34 mouse cellular contexts compared by ENCODE assay signal in genomic region chr1:135891424-135892216, GRCm38 (mm10). TPM values are rescaled to one million over a fixed set of nuclear protein-coding genes. Genes with fewer than 3 reads are reported as not detected.
DNase-seq lines count a peak whose midpoint lies in the region; ATAC-seq lines count a peak whose summit lies in the region.
"Had no signal": no experiment of that assay in that cellular context is flagged by ENCODE, and none has a peak within 500 bp of the region (broad histone marks: within the 10 kb centered on the region; RNA-seq: fewer than 3 reads in every experiment).

No protein-coding gene starts in this region.

- no peaks in the 10 kb centered on the region for H3K36me3 ChIP-seq in heart, embryonic 10.5 days
- no peaks in the 10 kb centered on the region for H3K36me3 ChIP-seq in lung, embryonic 15.5 days
- no peaks in the 10 kb centered on the region for H3K36me3 ChIP-seq in embryonic facial prominence, embryonic 14.5 days (ENCODE audit: control insufficient read depth, insufficient read depth, low read length)
- no peaks in the 10 kb centered on the region for H3K36me3 ChIP-seq in stomach, embryonic 16.5 days (ENCODE audit: control insufficient read depth, insufficient read depth, low read length)
- H3K36me3 ChIP-seq: embryonic facial prominence, embryonic 12.5 days; forebrain, embryonic 12.5 days; limb, embryonic 12.5 days; midbrain, embryonic 12.5 days; neural tube, embryonic 12.5 days had no signal

- H3K27ac ChIP-seq in heart, embryonic 10.5 days = peak overlapping the region; percentile 36; the same call in 1 of the 2 replicates
- H3K27ac ChIP-seq in lung, embryonic 15.5 days = no peak overlapping the region
- no peak overlapping the region; the same call in 1 of the 2 replicates for H3K27ac ChIP-seq in embryonic facial prominence, embryonic 14.5 days (replicated peaks; ENCODE audit: low read depth, low read length)
- H3K27ac ChIP-seq in stomach, embryonic 16.5 days (ENCODE audit: low read length) = peak overlapping the region; percentile 78
- H3K27ac ChIP-seq: embryonic facial prominence, embryonic 12.5 days; forebrain, embryonic 12.5 days; hindbrain, embryonic 14.5 days; limb, embryonic 12.5 days; midbrain, embryonic 12.5 days; neural tube, embryonic 12.5 days had no signal

- H3K4me1 ChIP-seq in heart, embryonic 10.5 days = peaks cover 13% of the 10 kb centered on the region; the same call in 1 of the 2 replicates
- 0 out of 2 replicates have a peak, but pooled peaks cover 3% of the 10 kb centered on the region for H3K4me1 ChIP-seq in lung, embryonic 15.5 days
- H3K4me1 ChIP-seq in embryonic facial prominence, embryonic 14.5 days (ENCODE audit: control insufficient read depth, insufficient read depth, low read length) = no peaks in the 10 kb centered on the region
- 0 out of 2 replicates have a peak, but pooled peaks cover 6% of the 10 kb centered on the region for H3K4me1 ChIP-seq in stomach, embryonic 16.5 days (ENCODE audit: control insufficient read depth, insufficient read depth, low read length)
- H3K4me1 ChIP-seq: embryonic facial prominence, embryonic 12.5 days; forebrain, embryonic 12.5 days; limb, embryonic 12.5 days; midbrain, embryonic 12.5 days; neural tube, embryonic 12.5 days had no signal

- H3K27me3 ChIP-seq in heart, embryonic 10.5 days (ENCODE audit: insufficient read depth, poor library complexity, severe bottlenecking) = peaks cover 43% of the 10 kb centered on the region
- H3K27me3 ChIP-seq in lung, embryonic 15.5 days = no peaks in the 10 kb centered on the region
- H3K27me3 ChIP-seq in embryonic facial prominence, embryonic 14.5 days (replicated peaks; ENCODE audit: control insufficient read depth, insufficient read depth, low read length) = no peaks in the 10 kb centered on the region
- no peaks in the 10 kb centered on the region for H3K27me3 ChIP-seq in stomach, embryonic 16.5 days (ENCODE audit: control insufficient read depth, insufficient read depth, low read length)
- H3K27me3 ChIP-seq: embryonic facial prominence, embryonic 12.5 days; forebrain, embryonic 12.5 days; midbrain, embryonic 12.5 days; neural tube, embryonic 12.5 days had no signal

- H3K4me2 ChIP-seq in lung, embryonic 15.5 days = no peak overlapping the region
- no peak overlapping the region for H3K4me2 ChIP-seq in embryonic facial prominence, embryonic 14.5 days (ENCODE audit: low read depth, low read length)
- no peak overlapping the region for H3K4me2 ChIP-seq in stomach, embryonic 16.5 days (ENCODE audit: low read depth, low read length)
- H3K4me2 ChIP-seq: embryonic facial prominence, embryonic 12.5 days; forebrain, embryonic 12.5 days; heart, embryonic 11.5 days; hindbrain, embryonic 14.5 days; limb, embryonic 12.5 days; liver, embryonic 11.5 days; midbrain, embryonic 12.5 days; neural tube, embryonic 12.5 days had no signal

- no peak overlapping the region for H3K4me3 ChIP-seq in heart, embryonic 10.5 days
- H3K4me3 ChIP-seq in lung, embryonic 15.5 days = no peak overlapping the region
- no peak overlapping the region for H3K4me3 ChIP-seq in embryonic facial prominence, embryonic 14.5 days (ENCODE audit: low read depth, low read length)
- H3K4me3 ChIP-seq in stomach, embryonic 16.5 days (replicated peaks; ENCODE audit: low read length) = no peak overlapping the region
- H3K4me3 ChIP-seq: embryonic facial prominence, embryonic 12.5 days; forebrain, embryonic 12.5 days; limb, embryonic 12.5 days; megakaryocyte, embryonic 14.5 days; midbrain, embryonic 12.5 days; myocyte; neural tube, embryonic 12.5 days had no signal

- 0 out of 2 replicates have a peak, but pooled peaks have one; percentile 42 for ATAC-seq in lung, embryonic 15.5 days (ENCODE audit: borderline replicate concordance, extremely low read depth, low FRiP score, low TSS enrichment)
- peak; percentile 74 for ATAC-seq in embryonic facial prominence, embryonic 14.5 days (ENCODE audit: low read depth)
- peak; percentile 61; the same call in 1 of the 2 replicates for ATAC-seq in stomach, embryonic 16.5 days (ENCODE audit: insufficient read depth, low FRiP score)
- ATAC-seq: forebrain, postnatal 0 days; intestine, postnatal 0 days; lung, postnatal 0 days had no signal

- DNase-seq in heart, embryonic 10.5 days (ENCODE audit: low spot score) = no peak
- DNase-seq in heart, postnatal 4 days = no peak
- DNase-seq in lung, adult 18-20 months = no peak
- peak; percentile 79 for DNase-seq in embryonic facial prominence, embryonic 14.5 days (ENCODE audit: low spot score)
- no peak for DNase-seq in adrenal gland, postnatal 36 days
- DNase-seq: adrenal gland, postnatal 25 days; cerebellum, adult 2 months; cerebellum, postnatal 36 days; forebrain, postnatal 0 days; gastrocnemius, postnatal 14 days; kidney, adult 9 months; kidney, postnatal 14 days; layer of hippocampus, adult 9-11 months; lung, postnatal 4 days; thymus, postnatal 14 days had no signal

- H3K9me3 ChIP-seq in heart, embryonic 10.5 days = no peaks in the 10 kb centered on the region
- H3K9me3 ChIP-seq in lung, embryonic 15.5 days = no peaks in the 10 kb centered on the region
- no peaks in the 10 kb centered on the region for H3K9me3 ChIP-seq in embryonic facial prominence, embryonic 14.5 days (ENCODE audit: control insufficient read depth, low read length)
- no peaks in the 10 kb centered on the region for H3K9me3 ChIP-seq in stomach, embryonic 16.5 days (replicated peaks; ENCODE audit: control insufficient read depth, low read length)
- H3K9me3 ChIP-seq: embryonic facial prominence, embryonic 12.5 days; forebrain, embryonic 12.5 days; limb, embryonic 12.5 days; megakaryocyte, embryonic 14.5 days; midbrain, embryonic 12.5 days; neural tube, embryonic 12.5 days had no signal

- 71% methylated on average over 11 of the region's 11 CpGs for WGBS in heart, embryonic 10.5 days
- 61% methylated on average over 11 of the region's 11 CpGs for WGBS in lung, embryonic 15.5 days
- 76% methylated on average over 10 of the region's 11 CpGs for WGBS in embryonic facial prominence, embryonic 14.5 days
- 59% methylated on average over 11 of the region's 11 CpGs for WGBS in stomach, embryonic 16.5 days

- no peak overlapping the region for H3K9ac ChIP-seq in lung, embryonic 15.5 days
- no peak overlapping the region for H3K9ac ChIP-seq in embryonic facial prominence, embryonic 14.5 days (ENCODE audit: low read depth, low read length)
- no peak overlapping the region for H3K9ac ChIP-seq in stomach, embryonic 16.5 days (ENCODE audit: low read length)
- H3K9ac ChIP-seq: embryonic facial prominence, embryonic 12.5 days; forebrain, embryonic 12.5 days; forebrain, postnatal 0 days; hindbrain, embryonic 14.5 days; limb, embryonic 12.5 days; midbrain, embryonic 12.5 days; neural tube, embryonic 12.5 days had no signal

RNA-seq across cellular contexts. Expression of gene Pkp1, which starts 27.4 kb away (rescaled TPM):
- 0.04 TPM in 1 of 2 replicates, not detected in the other for polyA plus RNA-seq in heart, embryonic 10.5 days (2016; fragmentation: Nextera tagmentation; extraction: Ambion mirVana)
- total RNA-seq in heart, postnatal 4 days (2021) = under 1 TPM; 0.10 to 0.11 TPM
- polyA plus RNA-seq in lung, embryonic 15.5 days (2015; fragmentation: Nextera tagmentation; extraction: Ambion mirVana) = 0.20 and 0.67 TPM in 2 replicates
- polyA plus RNA-seq in embryonic facial prominence, embryonic 14.5 days (2014; fragmentation: Nextera tagmentation; extraction: Ambion mirVana) = 15.2 and 20.1 TPM in 2 replicates
- polyA plus RNA-seq in stomach, embryonic 16.5 days (2015; fragmentation: Nextera tagmentation; extraction: Ambion mirVana) = 49.8 and 67.2 TPM in 2 replicates
- total RNA-seq in adrenal gland, postnatal 36 days (2021) = not detected
- total RNA-seq: adrenal gland, adult 18-20 months; adrenal gland, postnatal 25 days; gastrocnemius, postnatal 14 days; granulocyte monocyte progenitor cell, adult 5-6 weeks; hematopoietic stem cell, adult 5-6 weeks had no signal
- polyA plus RNA-seq: hindbrain, embryonic 14.5 days; liver, embryonic 16.5 days; spleen, adult 2 months had no signal

RNA-seq across cellular contexts. Expression of gene Tnnt2, which starts 55.5 kb away (rescaled TPM):
- 2,168 and 3,634 TPM in 2 replicates for polyA plus RNA-seq in heart, embryonic 10.5 days (2016; fragmentation: Nextera tagmentation; extraction: Ambion mirVana)
- 1,000 to 10,000 TPM; 6,684 to 7,230 TPM for total RNA-seq in heart, postnatal 4 days (2021)
- polyA plus RNA-seq in lung, embryonic 15.5 days (2015; fragmentation: Nextera tagmentation; extraction: Ambion mirVana) = 158 and 190 TPM in 2 replicates
- polyA plus RNA-seq in embryonic facial prominence, embryonic 14.5 days (2014; fragmentation: Nextera tagmentation; extraction: Ambion mirVana) = 193 and 213 TPM in 2 replicates
- polyA plus RNA-seq in stomach, embryonic 16.5 days (2015; fragmentation: Nextera tagmentation; extraction: Ambion mirVana) = 40.8 and 48.4 TPM in 2 replicates
- 1 to 10 TPM; 2.5 to 2.6 TPM for total RNA-seq in adrenal gland, postnatal 36 days (2021)
- total RNA-seq: granulocyte monocyte progenitor cell, adult 5-6 weeks; hematopoietic stem cell, adult 5-6 weeks had no signal

Comparison
In these comparisons a context has a peak if more than half of its experiments do, and no peak if none do; other contexts are left out.
1. H3K27ac ChIP-seq: peak in heart, embryonic 10.5 days (single experiment) and stomach, embryonic 16.5 days (single experiment); none in lung, embryonic 15.5 days (single experiment) and embryonic facial prominence, embryonic 14.5 days (single experiment).
2. RNA of gene Tnnt2, which starts 55.5 kb away (polyA plus RNA-seq): 2,168 to 3,634 TPM in heart, embryonic 10.5 days; 193 to 213 TPM in embryonic facial prominence, embryonic 14.5 days, 158 to 190 TPM in lung, embryonic 15.5 days and 40.8 to 48.4 TPM in stomach, embryonic 16.5 days; every median in the first group is over 10 times any median in the second.
3. Peak in every context shown above with its lines, with median percentiles within 50 percentile points of each other: ATAC-seq.